Mouse (Mus musculus) thymus, postnatal 14 days (tissue): ENCODE results near the gene S1pr4.

Experiments used
- DNase-seq: peaks from one replicate; pipeline ENCODE4 v3.0.0; 2021

The S1pr4 gene

GRCm38 (mm10) chr10:81519227-81519977 is 19.5 kb upstream of the S1pr4 start:
- DNase-seq = no peak

DNA sequence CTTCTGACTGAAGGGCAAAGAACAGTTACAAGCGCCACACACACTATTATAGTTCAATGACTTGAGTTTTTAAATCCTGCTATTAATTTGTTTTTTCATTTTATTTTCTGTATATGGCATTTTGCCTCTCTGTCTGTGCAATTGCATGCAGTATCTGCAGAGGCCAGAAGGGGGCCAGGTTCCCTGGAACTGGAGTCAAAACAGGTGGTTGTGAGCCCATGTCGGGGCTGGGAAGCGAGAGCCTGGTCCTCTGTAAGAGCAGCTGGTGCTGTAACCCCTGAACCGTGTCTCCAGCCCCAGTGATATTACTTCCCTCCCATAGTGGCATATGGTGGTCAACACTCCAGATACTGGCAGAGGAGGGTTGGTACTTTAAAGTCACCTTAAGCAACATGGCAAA is 18.6 kb upstream of the S1pr4 start:
- DNase-seq = peak; percentile 88

GRCm38 (mm10) chr10:81517227-81517626 is 17.3 kb upstream of the S1pr4 start:
- DNase-seq = no peak

DNA sequence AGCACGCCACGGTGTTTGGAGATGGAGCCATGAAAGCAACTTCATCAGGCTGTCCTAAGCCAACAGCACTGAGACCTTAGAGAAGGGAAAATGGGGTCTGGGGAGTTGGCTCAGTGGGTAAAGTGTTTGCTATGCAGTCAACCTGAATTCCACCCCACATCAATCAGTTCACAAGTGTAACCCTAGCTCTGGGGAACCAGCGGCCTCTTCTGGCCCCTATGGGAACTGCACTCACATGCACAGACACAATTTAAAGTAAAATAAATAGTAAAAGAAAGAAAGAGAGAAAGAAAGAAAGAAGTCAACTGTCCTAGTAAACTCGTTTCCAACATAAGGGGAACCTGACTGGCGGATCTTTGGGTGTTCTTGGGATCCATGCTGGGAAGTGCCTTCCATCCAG is 13.9 kb upstream of the S1pr4 start:
- DNase-seq = no peak

- peak; percentile 49 for DNase-seq
Observed at GRCm38 (mm10) chr10:81510246-81510810, 10.4 kb upstream of the S1pr4 start.

GRCm38 (mm10) chr10:81507691-81508489 is 8.0 kb upstream of the S1pr4 start:
- no peak for DNase-seq

DNA sequence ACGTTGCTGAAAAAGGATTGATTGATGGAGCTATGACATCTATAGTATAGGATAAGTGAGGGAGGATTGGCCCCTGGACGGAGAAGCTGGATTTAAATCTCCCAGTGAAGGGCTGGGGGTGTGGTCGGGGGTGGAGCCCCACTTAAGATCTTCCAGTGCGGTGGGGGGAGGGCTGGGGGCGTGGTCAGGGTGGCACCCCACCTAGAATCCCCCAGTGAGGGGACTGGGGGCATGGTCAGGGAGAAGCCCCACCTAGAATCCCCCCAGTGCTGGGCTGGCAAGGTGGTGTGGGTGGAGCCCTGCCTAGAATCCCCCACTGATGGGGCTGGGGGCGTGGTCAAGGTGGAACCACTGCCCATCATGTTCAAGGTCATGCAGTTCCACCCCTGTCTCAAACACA is 7.2 kb upstream of the S1pr4 start:
- DNase-seq = no peak

GRCm38 (mm10) chr10:81505016-81505664 is 5.2 kb upstream of the S1pr4 start:
- no peak for DNase-seq

DNA sequence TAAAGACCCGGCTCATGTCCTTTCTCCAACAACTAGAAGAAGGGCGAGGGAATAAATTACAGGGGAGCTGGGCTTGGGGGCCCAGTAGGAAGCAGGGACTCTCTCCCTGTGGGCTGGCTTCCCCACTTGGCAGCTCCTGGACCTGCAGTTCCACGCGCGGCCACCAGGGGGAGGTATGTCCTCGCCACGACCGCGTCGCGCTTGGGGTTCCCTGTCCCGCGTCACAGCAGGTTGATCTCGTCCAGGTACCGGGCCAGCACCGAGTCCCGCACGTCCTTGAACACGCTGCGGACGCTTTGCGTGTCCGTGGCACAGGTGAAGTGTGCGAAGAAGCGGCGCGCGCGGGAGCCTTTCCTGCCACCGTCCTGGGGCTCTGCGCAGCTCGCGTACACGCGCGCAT is 2.7 kb upstream of the S1pr4 start:
- peak; percentile 93 for DNase-seq

DNA sequence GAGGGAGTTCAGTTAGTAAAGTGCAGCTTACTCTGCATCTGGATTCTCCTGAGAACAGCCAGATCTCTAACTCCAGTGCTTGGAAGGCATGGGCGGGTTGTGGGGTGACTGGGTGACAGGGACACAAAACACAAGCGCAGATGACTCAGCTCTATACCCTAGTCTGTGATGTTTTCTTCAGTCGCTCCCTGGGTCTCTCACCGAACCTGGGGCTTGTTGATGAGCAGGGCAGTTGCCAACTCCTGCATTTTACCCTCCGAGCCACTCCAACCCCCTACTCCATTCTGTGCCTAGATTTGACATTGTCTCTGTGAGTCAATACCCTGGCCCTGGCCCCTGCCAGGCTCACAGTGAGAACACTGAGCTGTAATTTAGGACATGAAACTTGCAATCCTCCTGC is 1.9 kb upstream of the S1pr4 start:
- DNase-seq = no peak

- DNase-seq = peak; percentile 89
Observed at GRCm38 (mm10) chr10:81499250-81499901, 556 bp downstream of the S1pr4 start.

DNA sequence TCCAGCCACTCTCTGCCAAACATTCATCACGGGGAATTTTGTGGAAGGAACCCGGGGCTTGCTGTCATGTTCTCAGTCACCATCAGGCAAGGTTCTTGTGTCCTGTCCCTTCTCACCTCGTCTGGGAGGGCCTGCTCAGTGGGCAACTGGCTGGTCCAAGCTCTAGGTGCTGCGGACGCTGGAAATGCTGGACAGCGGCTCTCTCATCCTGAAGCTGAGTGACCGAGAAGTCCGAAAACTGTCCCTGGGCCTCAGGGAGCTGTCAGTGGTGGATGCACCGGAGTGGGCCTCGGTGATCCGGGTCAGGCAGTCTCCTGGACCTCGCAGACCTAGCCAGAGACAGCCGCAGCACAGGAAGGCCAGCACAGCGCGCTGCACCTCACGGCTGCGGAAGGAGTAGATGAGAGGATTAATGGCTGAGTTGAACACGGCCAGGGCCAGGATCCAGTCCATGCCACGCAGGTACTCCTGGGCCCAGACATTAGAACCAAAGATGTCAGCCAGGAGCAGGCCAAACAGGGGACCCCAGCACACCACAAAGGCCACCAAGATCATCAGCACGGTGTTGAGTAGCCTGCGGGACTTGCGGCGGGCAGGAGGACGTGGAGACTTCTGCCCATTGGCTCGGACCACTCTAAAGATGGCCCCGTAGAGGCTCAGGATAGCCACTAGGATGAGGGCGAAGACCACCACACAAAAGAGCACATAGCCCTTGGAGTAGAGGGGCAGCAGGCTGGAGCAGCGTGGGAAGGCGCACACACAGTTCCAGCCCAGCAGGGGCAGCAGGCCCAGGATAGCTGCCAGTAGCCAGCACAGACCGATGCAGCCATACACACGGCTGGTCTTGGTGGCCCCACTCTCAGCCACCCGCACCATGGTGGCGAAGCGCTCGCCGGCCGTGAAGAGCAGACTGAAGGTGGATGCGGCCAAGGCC is 1.3 kb downstream of the S1pr4 start:
- peak; percentile 47 for DNase-seq

GRCm38 (mm10) chr10:81497401-81498270 is 2.3 kb downstream of the S1pr4 start:
- peak; percentile 51 for DNase-seq

DNA sequence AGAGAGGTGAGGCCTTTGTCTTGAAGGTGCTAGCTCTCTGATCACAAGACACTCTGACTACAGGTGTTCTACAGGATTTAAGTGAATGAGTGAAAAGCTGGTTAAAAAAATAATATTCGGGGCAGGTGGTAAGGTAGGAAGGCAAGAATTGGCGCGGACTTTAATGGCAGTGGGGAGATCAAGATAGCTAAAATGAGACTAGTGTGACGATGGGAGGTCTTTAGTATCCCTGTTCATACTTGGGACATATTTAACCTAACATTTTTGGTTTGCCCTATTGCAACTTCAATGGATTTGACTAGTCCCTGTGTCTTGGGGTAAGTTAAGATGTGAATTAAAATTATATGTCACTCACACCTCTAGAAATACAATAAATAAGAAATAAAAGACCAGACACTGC is 3.0 kb downstream of the S1pr4 start:
- no peak for DNase-seq

GRCm38 (mm10) chr10:81496264-81496901 is 3.5 kb downstream of the S1pr4 start, which contains the start of gene Ncln:
Ncln (minus strand) TSS chr10:81496392.
- peak; percentile 99 for DNase-seq

DNA sequence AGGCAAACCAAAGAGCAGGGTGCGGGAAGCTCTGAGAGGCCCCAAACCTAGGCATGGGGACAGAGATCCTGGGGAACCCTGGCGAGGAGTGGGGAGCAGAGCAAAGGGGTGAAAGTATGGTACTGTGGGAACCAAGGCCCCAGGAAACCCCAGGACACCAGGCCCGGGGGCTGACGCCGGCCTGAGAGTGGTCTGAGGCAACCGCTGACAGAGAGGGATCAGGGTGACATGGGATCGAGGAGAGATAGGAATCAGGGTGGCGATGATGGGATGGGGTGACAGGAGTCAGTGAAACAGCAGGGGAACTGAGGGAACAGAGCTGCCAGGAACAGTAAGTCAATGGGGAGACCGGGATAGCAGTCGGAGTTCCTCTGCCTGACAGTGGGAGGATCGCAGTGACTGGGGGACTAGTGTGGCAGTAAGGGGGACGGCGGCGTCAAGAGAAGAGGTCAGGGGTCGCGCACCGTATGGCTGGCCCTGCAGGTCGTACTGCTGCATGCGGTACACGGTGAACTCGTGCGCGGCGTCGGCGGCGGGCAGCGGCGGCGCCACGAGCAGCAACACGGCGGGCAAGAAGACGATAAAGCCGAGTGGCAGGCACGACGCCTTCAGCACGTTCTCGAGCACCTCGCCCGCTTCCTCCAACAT is 4.2 kb downstream of the S1pr4 start:
- DNase-seq = no peak

DNA sequence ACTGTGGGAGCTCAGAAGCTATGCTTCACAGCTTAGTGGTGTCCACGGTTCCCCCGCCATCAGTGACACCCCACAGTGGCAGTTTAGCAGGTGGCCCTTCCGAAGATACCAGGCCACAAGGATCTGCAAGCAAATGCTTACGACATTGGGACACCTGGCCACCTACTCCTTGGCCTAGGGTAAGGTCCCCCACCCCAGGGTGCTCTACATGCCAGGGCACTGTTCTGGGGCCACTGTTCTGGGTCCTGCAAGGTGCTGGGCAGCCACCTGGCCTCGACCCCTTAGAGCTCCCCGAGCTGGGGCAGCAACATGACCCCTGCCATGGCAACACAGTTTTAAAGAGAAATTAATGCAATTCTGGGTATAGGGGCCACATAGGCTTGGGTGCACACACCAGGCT is 4.8 kb downstream of the S1pr4 start:
- peak; percentile 26 for DNase-seq

DNA sequence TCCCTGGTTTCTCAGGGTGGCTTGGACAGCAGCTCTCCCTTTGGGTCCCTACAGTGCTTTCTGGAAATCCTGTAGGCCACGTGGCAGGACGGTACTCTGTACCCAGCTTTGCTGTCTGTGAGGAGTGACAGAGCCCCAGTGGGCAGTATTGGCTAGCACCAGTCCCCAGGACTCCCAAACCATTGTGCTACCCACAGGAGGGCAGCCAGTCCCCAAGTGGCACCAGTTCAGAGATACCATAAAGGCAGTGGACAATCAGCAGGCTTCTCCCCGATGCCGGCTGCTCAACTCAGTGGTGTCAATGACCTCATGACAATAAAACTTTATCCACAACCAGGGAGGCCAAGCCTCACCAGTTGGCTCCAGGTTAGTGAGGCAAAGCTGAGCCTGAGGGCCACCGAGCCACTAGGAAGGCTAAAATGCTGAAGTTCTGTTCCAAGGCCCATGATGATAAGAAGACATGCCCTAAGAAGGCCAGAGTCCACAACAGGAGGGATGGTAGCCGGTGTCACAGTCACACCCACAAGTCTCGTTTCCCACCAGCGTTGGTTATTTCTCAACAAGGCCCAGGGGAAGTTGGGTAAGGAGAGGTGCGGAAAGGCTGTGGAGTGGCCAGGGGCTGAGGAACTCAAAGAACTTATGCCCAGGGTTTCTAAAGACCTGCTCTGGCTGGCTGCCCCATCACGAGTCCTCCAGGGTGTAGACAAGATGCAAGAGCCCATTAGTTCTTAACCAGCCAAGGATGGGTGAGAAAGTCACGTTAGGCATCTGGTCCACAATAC is 5.5 kb downstream of the S1pr4 start:
- no peak for DNase-seq
